Mouse (Mus musculus): ENCODE results near the gene Tcaf1.
A peak's percentile ranks its signal among the peaks of the same experiment; 100 is the strongest.

The Tcaf1 gene

DNA sequence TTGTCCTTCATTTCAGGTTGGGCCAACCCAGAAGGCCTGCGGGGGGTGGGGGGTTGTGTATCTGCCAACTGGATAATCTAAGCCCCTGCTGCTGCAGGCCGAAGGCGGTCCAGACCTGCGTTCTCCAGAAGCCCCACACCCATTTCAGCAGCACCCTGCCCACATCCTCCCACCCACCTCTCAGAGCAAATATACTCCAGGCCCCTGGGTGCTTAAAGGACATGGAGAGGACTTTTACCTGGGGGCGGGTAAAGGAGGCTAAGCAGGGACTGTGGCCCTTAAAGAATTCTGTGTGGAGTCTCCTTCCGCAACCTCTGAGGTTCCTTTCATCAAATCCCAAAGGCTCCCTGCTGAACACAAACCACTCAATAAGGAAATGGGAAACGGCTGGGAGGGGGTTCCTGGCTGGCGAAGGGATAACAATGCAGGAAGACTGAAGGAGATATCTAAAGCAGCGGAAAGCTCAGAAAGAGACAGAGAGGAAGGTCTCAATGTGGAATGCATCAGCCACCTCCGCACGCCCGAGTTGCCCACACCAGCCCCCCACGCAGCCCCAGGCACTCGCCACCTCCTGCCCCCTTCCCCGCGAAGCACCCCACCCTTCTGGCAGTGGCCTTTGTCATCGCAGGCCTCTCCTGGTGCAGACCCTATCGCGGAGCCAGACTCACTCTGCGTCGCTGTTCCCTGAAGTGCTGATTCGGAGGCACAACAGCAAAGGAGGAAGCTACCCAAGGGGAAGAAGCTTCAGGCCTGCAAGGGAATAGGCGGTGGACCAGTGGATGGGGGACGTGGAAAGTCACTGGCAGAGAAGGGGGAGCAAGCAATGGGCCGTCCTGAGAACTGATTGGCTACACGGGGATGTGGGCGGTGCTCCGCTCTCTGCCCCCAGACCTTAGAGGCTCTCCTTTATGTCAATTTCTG, at the start of gene Tcaf1:
TSS of gene Tcaf1 (minus strand) at position 798 of the 921 bp plus-strand sequence.
- peak; percentile 4 for DNase-seq (ENCODE audit: low read depth)

DNA sequence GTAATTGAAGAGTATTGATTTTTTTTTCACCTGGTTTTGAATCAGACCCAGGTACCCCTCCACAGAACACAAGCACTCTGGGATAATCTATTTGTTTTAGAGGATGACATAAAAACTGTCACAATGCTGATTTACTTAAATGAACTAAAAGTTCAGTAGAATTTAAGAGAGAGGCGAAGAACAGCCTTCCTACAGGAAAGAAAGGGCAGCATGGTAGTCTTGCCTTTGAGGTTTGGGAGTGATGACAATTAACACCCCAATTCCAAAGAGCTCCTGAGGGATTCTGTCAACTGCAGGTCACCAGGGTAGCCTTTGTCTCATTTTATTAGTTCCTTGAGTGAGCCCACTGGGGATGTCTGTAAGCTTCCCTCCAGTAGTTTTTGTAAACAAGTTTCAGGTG, 46.2 kb upstream of the Tcaf1 start, which contains the start of gene Olfr38:
TSS of gene Olfr38 (plus strand) at position 301 of the 400 bp plus-strand sequence.
- no peak for DNase-seq (ENCODE audit: low read depth)

- DNase-seq (ENCODE audit: low read depth), result no peak
Measured at GRCm38 (mm10) chr6:42747846-42748245, 38.0 kb upstream of the Tcaf1 start.

- no peak for DNase-seq (ENCODE audit: low read depth)
Measured at GRCm38 (mm10) chr6:42742303-42742702, 32.4 kb upstream of the Tcaf1 start.

DNA sequence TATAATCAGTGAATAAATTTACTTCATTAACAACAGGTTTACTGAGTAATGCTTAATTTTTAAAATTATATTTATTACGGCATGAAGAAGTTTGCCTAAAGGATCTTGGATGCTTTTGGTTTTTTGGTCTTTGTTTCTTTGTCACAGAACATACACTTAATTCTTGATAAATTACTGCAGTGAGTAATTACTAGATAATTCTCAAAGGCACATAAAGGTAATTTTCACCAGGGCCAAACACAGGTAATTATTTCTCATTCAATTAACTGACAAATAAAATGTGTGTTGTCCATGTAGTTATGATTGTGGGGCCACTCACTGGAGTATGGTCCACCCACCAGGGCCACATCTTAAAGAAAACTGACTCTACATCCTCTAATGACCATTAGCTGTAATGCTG, 29.2 kb upstream of the Tcaf1 start, which contains the start of gene Olfr453:
TSS of gene Olfr453 (plus strand) at position 301 of the 400 bp plus-strand sequence.
- no peak for DNase-seq (ENCODE audit: low read depth)

DNA sequence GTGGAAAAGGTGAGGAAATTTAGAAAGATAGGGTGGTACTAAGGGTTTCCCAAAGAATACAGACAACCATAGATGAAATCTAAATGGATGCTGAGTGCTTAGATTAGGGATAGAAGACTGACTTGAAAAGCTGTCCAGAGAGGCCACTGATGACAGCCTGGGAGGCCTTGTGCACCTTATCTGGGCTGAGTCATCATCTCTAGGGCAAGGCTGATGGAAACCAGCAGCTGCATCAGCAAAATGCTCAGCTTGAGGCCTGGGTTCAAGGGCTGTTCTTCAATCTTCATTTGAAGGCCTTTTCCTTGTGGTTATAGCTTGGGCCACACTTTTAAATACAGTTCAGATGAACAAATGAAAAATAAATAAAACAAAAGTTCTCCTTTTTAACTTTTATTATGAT, 8.1 kb upstream of the Tcaf1 start:
- no peak for DNase-seq (ENCODE audit: low read depth)

DNA sequence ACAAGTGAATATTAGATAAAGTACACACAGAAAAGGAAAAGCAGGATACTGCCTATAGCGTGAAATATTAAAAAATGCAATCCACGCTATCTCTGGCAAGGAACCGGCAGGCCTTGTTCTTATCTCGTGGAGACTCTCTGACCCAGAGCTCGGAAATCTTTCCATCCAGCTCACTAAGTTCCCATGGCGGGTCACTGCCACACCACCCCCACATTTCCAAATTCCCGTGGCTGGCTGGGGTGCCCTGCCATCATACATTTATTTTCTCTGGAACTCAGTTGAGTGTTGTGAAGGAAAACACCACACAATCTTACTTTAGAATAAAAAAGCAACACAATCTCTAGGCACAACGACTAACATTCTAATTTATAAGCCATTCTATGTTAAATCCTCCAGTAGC, 4.8 kb upstream of the Tcaf1 start:
- no peak for DNase-seq (ENCODE audit: low read depth)

- peak; percentile 35 for DNase-seq (ENCODE audit: low read depth)
Measured at GRCm38 (mm10) chr6:42692517-42693190, 17.2 kb downstream of the Tcaf1 start.

GRCm38 (mm10) chr6:42692154-42692516, 17.8 kb downstream of the Tcaf1 start:
- peak; percentile 9 for DNase-seq (ENCODE audit: low read depth)

GRCm38 (mm10) chr6:42689761-42690160, 20.1 kb downstream of the Tcaf1 start:
- no peak for DNase-seq (ENCODE audit: low read depth)

DNA sequence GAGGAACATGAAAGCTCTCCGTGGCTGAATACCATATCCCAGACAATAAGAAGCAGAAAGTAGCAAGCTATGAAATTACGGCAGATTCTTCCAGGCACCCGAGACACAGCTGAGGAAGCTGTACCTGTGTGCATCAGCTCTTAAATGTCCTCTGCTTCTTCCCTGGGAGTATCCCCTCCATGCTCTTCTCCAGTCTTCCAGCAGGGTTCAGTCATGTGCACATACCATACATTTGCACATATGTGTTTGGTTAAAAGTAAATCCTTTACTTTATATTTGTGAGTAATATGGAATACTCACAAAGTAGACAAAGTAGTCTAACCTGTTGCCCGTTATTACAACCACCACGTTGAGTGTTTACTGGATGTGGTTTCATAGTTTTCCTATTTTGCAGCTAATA, 22.0 kb downstream of the Tcaf1 start:
- no peak for DNase-seq (ENCODE audit: low read depth)

DNA sequence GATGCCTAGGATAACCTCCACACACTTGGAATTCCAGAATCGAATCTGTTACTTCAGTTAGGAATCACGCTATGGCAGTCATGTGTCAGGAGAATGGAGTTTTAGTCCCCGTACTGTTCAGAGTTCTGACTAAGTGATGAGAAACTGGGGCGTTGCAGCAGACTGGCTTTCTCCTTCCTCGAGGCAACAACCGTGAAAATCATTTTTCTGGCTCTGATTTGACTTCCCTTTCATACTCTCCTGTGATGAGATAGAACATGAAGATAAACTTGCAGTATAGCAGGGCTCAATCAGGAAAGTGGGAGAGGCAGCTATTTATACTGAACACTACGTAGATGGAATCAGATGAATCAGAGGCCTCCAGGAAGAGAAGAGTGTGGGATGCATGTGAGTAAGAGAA, 29.8 kb downstream of the Tcaf1 start:
- DNase-seq (ENCODE audit: low read depth), result no peak

GRCm38 (mm10) chr6:42676011-42676410, 33.9 kb downstream of the Tcaf1 start:
- no peak for DNase-seq (ENCODE audit: low read depth)

DNA sequence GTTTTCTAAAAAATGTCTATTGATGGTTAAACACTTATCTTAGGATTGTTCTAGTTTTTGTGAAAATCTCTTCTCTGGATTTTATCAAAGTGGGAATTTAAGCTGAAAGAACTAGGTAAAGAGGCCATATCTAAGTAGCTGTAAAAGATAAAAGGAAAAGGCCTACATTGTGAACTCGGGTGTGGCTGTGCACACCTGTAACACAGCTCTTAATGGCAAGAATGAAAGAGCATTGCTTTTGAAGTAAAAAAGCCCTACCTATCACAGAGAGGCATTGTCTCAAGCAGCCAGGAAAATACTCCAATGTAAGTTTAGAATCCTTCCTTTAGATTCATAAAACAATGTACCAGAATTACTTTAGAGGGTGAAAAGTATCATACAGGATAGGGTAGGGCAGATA, 38.1 kb downstream of the Tcaf1 start:
- no peak for DNase-seq (ENCODE audit: low read depth)

- DNase-seq (ENCODE audit: low read depth), result no peak
Measured at GRCm38 (mm10) chr6:42667722-42668121, 42.2 kb downstream of the Tcaf1 start.

DNA sequence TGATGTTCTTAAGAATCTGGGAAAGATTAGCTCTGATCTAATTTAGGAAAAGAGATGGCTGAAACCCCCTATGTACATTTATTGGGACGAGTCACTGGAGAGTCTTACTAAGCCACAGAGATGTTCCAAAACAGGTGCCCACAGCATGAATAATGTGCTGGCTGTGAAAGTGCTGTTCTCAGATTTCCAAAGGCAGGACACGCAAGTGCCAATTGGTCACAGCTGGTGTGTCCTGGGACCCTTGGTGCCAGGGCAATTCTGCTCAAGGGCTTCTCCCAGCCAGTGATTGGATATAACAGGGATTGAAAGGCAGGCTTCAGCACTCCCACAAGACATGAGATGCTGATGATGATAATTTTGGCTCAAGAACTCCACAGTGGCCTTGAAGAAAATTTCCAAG, 48.1 kb downstream of the Tcaf1 start:
- no peak for DNase-seq (ENCODE audit: low read depth)

GRCm38 (mm10) chr6:42644912-42645549, 64.9 kb downstream of the Tcaf1 start, which contains the start of gene Tcaf2:
Tcaf2 (minus strand) TSS chr6:42645254.
- DNase-seq (ENCODE audit: low read depth), result peak; percentile 68

DNA sequence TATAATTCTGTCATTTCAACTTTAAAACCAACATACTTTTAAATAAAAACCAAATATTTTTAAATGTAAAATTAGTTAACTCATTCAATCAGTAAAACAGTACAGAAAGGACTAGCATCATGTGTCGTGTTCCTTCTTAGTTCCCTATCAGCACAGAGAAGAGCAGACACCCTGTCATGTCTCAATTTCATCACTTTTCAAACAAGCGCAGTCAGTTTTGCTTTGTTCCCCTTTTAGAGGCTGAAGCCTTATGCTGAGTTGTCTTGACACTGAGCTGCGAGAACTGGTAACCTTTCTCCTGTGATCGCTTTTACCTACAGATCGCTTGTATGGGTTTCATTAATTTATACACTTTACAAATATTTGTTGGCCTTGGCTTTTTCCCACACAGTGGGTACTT, 75.5 kb downstream of the Tcaf1 start:
- no peak for DNase-seq (ENCODE audit: low read depth)

- DNase-seq (ENCODE audit: low read depth), result no peak
Measured at GRCm38 (mm10) chr6:42631395-42631794, 78.5 kb downstream of the Tcaf1 start.
